Mouse (Mus musculus): ENCODE measurements around the gene Gm49380. TPM values are rescaled to one million over a fixed set of nuclear protein-coding genes. Genes with fewer than 3 reads are reported as not detected.
A peak's percentile ranks its signal among the peaks of the same experiment; 100 is the strongest.

The Gm49380 gene
- polyA plus RNA-seq, 1 experiment from 2014 or later = not detected

- H3K36me3 ChIP-seq = no peaks in the 10 kb centered on the region
- no peak overlapping the region for H3K9ac ChIP-seq
- H3K9me3 ChIP-seq = no peaks in the 10 kb centered on the region
- H3K4me2 ChIP-seq = no peak overlapping the region
- 70% methylated on average over 16 of the region's 16 CpGs for WGBS
- H3K27me3 ChIP-seq = no peaks in the 10 kb centered on the region
- H3K4me1 ChIP-seq (replicated peaks) = peaks cover 31% of the 10 kb centered on the region
- H3K27ac ChIP-seq (replicated peaks) = no peak overlapping the region
- H3K4me3 ChIP-seq = no peak overlapping the region
- no peak for ATAC-seq (ENCODE audit: low FRiP score, low read depth)
Measured at GRCm38 (mm10) chr9:44075996-44076763, 37.1 kb downstream of the Gm49380 start.

- no peaks in the 10 kb centered on the region for H3K27me3 ChIP-seq
- H3K27ac ChIP-seq (replicated peaks) = no peak overlapping the region
- 70% methylated on average over 24 of the region's 24 CpGs for WGBS
- H3K4me2 ChIP-seq = no peak overlapping the region
- no peak for ATAC-seq (ENCODE audit: low FRiP score, low read depth)
- no peak overlapping the region for H3K4me3 ChIP-seq
- no peaks in the 10 kb centered on the region for H3K36me3 ChIP-seq
- H3K4me1 ChIP-seq (replicated peaks) = peaks cover 31% of the 10 kb centered on the region
- no peak overlapping the region for H3K9ac ChIP-seq
- H3K9me3 ChIP-seq = no peaks in the 10 kb centered on the region
Measured at GRCm38 (mm10) chr9:44075276-44075995, 37.9 kb downstream of the Gm49380 start.

- Histone ChIP-seq H3K27ac (replicated peaks) (no peak overlapping the region), H3K4me2 (no peak overlapping the region), H3K4me3 (no peak overlapping the region), H3K36me3 (no peaks in the 10 kb centered on the region), H3K27me3 (no peaks in the 10 kb centered on the region), H3K9me3 (no peaks in the 10 kb centered on the region), H3K9ac (no peak overlapping the region), H3K4me1 (replicated peaks) (peaks cover 31% of the 10 kb centered on the region)
- ATAC-seq (ENCODE audit: low FRiP score, low read depth) = no peak
- 61% methylated on average over 9 of the region's 9 CpGs for WGBS
Measured at GRCm38 (mm10) chr9:44074395-44075275, 38.7 kb downstream of the Gm49380 start.

- ATAC-seq (ENCODE audit: low FRiP score, low read depth) = no peak
- peak overlapping the region; percentile 28; the same call in 1 of the 2 replicates for H3K27ac ChIP-seq (replicated peaks)
- H3K4me2 ChIP-seq = peak overlapping the region; percentile 23; the same call in 1 of the 2 replicates
- H3K36me3 ChIP-seq = no peaks in the 10 kb centered on the region
- 28% methylated on average over 5 of the region's 5 CpGs for WGBS
- no peaks in the 10 kb centered on the region for H3K9me3 ChIP-seq
- H3K4me3 ChIP-seq = no peak overlapping the region
- peaks cover 22% of the 10 kb centered on the region for H3K4me1 ChIP-seq (replicated peaks)
- no peak overlapping the region for H3K9ac ChIP-seq
- no peaks in the 10 kb centered on the region for H3K27me3 ChIP-seq
Measured at GRCm38 (mm10) chr9:44073115-44073514, 40.2 kb downstream of the Gm49380 start.

- H3K4me3 ChIP-seq = no peak overlapping the region
- H3K27me3 ChIP-seq = no peaks in the 10 kb centered on the region
- ATAC-seq (ENCODE audit: low FRiP score, low read depth) = peak; percentile 69
- H3K4me1 ChIP-seq (replicated peaks) = peaks cover 23% of the 10 kb centered on the region
- no peak overlapping the region for H3K9ac ChIP-seq
- WGBS = 16% methylated on average over 4 of the region's 4 CpGs
- no peaks in the 10 kb centered on the region for H3K9me3 ChIP-seq
- peak overlapping the region; percentile 76 for H3K27ac ChIP-seq (replicated peaks)
- no peaks in the 10 kb centered on the region for H3K36me3 ChIP-seq
- peak overlapping the region; percentile 29 for H3K4me2 ChIP-seq
Measured at GRCm38 (mm10) chr9:44072599-44072915, 40.7 kb downstream of the Gm49380 start.

- H3K27me3 ChIP-seq = no peaks in the 10 kb centered on the region
- peak overlapping the region; percentile 29 for H3K4me2 ChIP-seq
- peaks cover 28% of the 10 kb centered on the region for H3K4me1 ChIP-seq (replicated peaks)
- H3K4me3 ChIP-seq = no peak overlapping the region
- H3K9me3 ChIP-seq = no peaks in the 10 kb centered on the region
- ATAC-seq (ENCODE audit: low FRiP score, low read depth) = peak; percentile 78
- H3K36me3 ChIP-seq = no peaks in the 10 kb centered on the region
- 19% methylated on average over 11 of the region's 11 CpGs for WGBS
- peak overlapping the region; percentile 76 for H3K27ac ChIP-seq (replicated peaks)
- no peak overlapping the region for H3K9ac ChIP-seq
Measured at GRCm38 (mm10) chr9:44071914-44072598, 41.2 kb downstream of the Gm49380 start.

- Histone ChIP-seq H3K27me3 (no peaks in the 10 kb centered on the region), H3K4me2 (no peak overlapping the region), H3K27ac (replicated peaks) (0 out of 2 replicates have a peak overlapping the region, but pooled peaks have one; percentile 5), H3K9me3 (no peaks in the 10 kb centered on the region), H3K4me1 (replicated peaks) (peaks cover 31% of the 10 kb centered on the region), H3K36me3 (no peaks in the 10 kb centered on the region), H3K9ac (no peak overlapping the region), H3K4me3 (no peak overlapping the region)
- 42% methylated on average over 8 of the region's 8 CpGs for WGBS
- no peak for ATAC-seq (ENCODE audit: low FRiP score, low read depth)
Measured at GRCm38 (mm10) chr9:44070844-44071231, 42.5 kb downstream of the Gm49380 start.

- no peak for ATAC-seq (ENCODE audit: low FRiP score, low read depth)
- H3K4me2 ChIP-seq = no peak overlapping the region
- no peaks in the 10 kb centered on the region for H3K36me3 ChIP-seq
- no peak overlapping the region for H3K9ac ChIP-seq
- H3K4me1 ChIP-seq (replicated peaks) = peaks cover 31% of the 10 kb centered on the region
- H3K4me3 ChIP-seq = no peak overlapping the region
- H3K27ac ChIP-seq (replicated peaks) = no peak overlapping the region
- no peaks in the 10 kb centered on the region for H3K27me3 ChIP-seq
- no peaks in the 10 kb centered on the region for H3K9me3 ChIP-seq
- 73% methylated on average over 14 of the region's 14 CpGs for WGBS
Measured at GRCm38 (mm10) chr9:44070113-44070843, 43.0 kb downstream of the Gm49380 start.

- Histone ChIP-seq H3K4me1 (replicated peaks) (peaks cover 31% of the 10 kb centered on the region), H3K9ac (no peak overlapping the region), H3K9me3 (no peaks in the 10 kb centered on the region), H3K27ac (replicated peaks) (no peak overlapping the region), H3K27me3 (no peaks in the 10 kb centered on the region), H3K4me2 (no peak overlapping the region), H3K4me3 (no peak overlapping the region), H3K36me3 (no peaks in the 10 kb centered on the region)
- ATAC-seq (ENCODE audit: low FRiP score, low read depth) = no peak
- WGBS = 39% methylated on average over 7 of the region's 7 CpGs
Measured at GRCm38 (mm10) chr9:44069252-44069651, 44.0 kb downstream of the Gm49380 start.

- no peaks in the 10 kb centered on the region for H3K27me3 ChIP-seq
- no peaks in the 10 kb centered on the region for H3K9me3 ChIP-seq
- 84% methylated on average over 6 of the region's 6 CpGs for WGBS
- no peak for ATAC-seq (ENCODE audit: low FRiP score, low read depth)
- H3K4me2 ChIP-seq = peak overlapping the region; percentile 95
- peaks cover 27% of the 10 kb centered on the region for H3K4me1 ChIP-seq (replicated peaks)
- H3K4me3 ChIP-seq = no peak overlapping the region
- H3K36me3 ChIP-seq = no peaks in the 10 kb centered on the region
- no peak overlapping the region for H3K9ac ChIP-seq
- H3K27ac ChIP-seq (replicated peaks) = no peak overlapping the region
Measured at GRCm38 (mm10) chr9:44067960-44068330, 45.4 kb downstream of the Gm49380 start.
